Mouse (Mus musculus) spleen, adult 2 months (tissue): ENCODE data around the gene Wnt11.

Source experiments
- CTCF ChIP-seq: fragments of 200-500 bp; IDR thresholded peaks from 2 replicates; pipeline ENCODE4 v1.5.1; 2011; ENCODE audit warnings: mild to moderate bottlenecking, inconsistent platforms; ENCODE audit not compliant: insufficient read depth, insufficient read length, insufficient replicate concordance; ENCODE audit errors: extremely low read depth
- POLR2A ChIP-seq: fragments of 200-500 bp; IDR thresholded peaks from 2 replicates; pipeline ENCODE4 v1.6.1; 2011; ENCODE audit warnings: low read depth, low read length, inconsistent platforms

- no peak for TF ChIP-seq POLR2A
- TF ChIP-seq CTCF: no peak
These were observed 35.9 kb downstream of the Wnt11 start for GRCm38 (mm10) chr7:98870791-98871190.
